Mouse (Mus musculus): ENCODE data around the gene Gm20747. TPM values are rescaled to one million over a fixed set of nuclear protein-coding genes. Genes with fewer than 3 reads are reported as not detected.
"Not testable (repeated sequence)": the region's sequence is repeated elsewhere in the genome, so short reads cannot be mapped to it uniquely, and the experiment has no call there.

Gene Gm20747
- not detected in 2 replicates for polyA plus RNA-seq (2012; rRNA removed)

DNA sequence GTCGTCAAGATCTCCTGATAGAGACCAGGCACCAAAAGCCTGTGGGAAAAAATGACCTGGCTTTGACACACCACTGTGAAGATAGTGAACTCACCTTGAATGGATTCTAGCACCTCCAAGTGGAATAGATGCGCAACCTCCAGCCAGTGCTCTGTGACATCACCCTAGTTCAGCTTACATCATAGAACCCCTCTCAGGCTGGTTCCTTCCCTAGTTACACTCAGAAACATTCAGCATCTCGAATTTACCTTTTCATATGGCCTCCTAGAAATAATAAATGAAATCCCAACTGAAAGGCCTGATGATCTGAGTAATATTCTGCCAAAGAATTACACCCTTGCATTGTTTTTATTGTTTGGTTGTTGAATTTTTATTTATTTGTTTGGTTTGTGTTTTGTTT, at the start of gene Gm20747:
Gene Gm20747, minus strand, starts transcription at position 101 of the 400 bp plus-strand sequence.
- not testable (repeated sequence) for DNase-seq (ENCODE audit: low spot score)

All from urinary bladder, adult 2 months (tissue).